Mouse (Mus musculus) intestine, postnatal 0 days (tissue): Measurements from ENCODE around the gene Ccm2. TPM values are rescaled to one million over a fixed set of nuclear protein-coding genes. Genes with fewer than 3 reads are reported as not detected.

ENCODE experiments used
- ATAC-seq: fragments of 200-750 bp; cut with Nextera tagmentation; 2 replicates; pipeline ENCODE4 v1.8.0; 2017; ENCODE audit warnings: mild to moderate bottlenecking, moderate TSS enrichment, moderate library complexity
- H3K27ac ChIP-seq: fragments of 300-500 bp; sonication (generic); 2 replicates; pipeline ENCODE4 v1.5.1; 2014; ENCODE audit warnings: mild to moderate bottlenecking, low read depth, low read length, moderate library complexity
- H3K27me3 ChIP-seq: fragments of 300-500 bp; sonication (generic); replicated peaks from 2 replicates; pipeline ENCODE4 v1.6.1; 2014; ENCODE audit warnings: low read length, mixed read lengths; ENCODE audit not compliant: control insufficient read depth, insufficient read depth
- H3K36me3 ChIP-seq: fragments of 300-500 bp; sonication (generic); 2 replicates; pipeline ENCODE4 v1.6.1; 2014; ENCODE audit warnings: mild to moderate bottlenecking, moderate library complexity; ENCODE audit not compliant: control insufficient read depth, insufficient read depth
- H3K4me1 ChIP-seq: fragments of 300-500 bp; sonication (generic); replicated peaks from 2 replicates; pipeline ENCODE4 v1.6.1; 2014; ENCODE audit warnings: antibody characterized with exemption, low read length, mixed read lengths; ENCODE audit not compliant: control insufficient read depth, insufficient read depth
- H3K4me2 ChIP-seq: fragments of 300-500 bp; sonication (generic); replicated peaks from 2 replicates; pipeline ENCODE4 v1.6.1; 2014; ENCODE audit warnings: low read depth, mild to moderate bottlenecking, moderate library complexity
- H3K4me3 ChIP-seq: fragments of 300-500 bp; sonication (generic); 2 replicates; pipeline ENCODE4 v1.5.1; 2014; ENCODE audit warnings: low read depth, low read length
- H3K9ac ChIP-seq: fragments of 300-500 bp; sonication (generic); 2 replicates; pipeline ENCODE4 v1.6.1; 2014; ENCODE audit warnings: mild to moderate bottlenecking, low read depth, low read length
- H3K9me3 ChIP-seq: fragments of 300-500 bp; sonication (generic); 2 replicates; pipeline ENCODE4 v1.6.1; 2016; ENCODE audit warnings: mixed run types; ENCODE audit not compliant: control insufficient read depth
- CTCF ChIP-seq: sonication (generic); IDR thresholded peaks from 2 replicates; pipeline ENCODE4 v1.5.1; 2016; ENCODE audit warnings: low read depth, mild to moderate bottlenecking, control low read depth, antibody characterized with exemption, moderate library complexity
- WGBS: fragments of 180-500 bp; shearing (Covaris S2); extraction: QIAGEN DNeasy Blood & Tissue Kit; methylation state at CpG from one replicate; pipeline ENCODE4 v1.1.7; 2014; 5-methylcytosine and 5-hydroxymethylcytosine counted together
- polyA plus RNA-seq: library from polyadenylated mRNA; unstranded; fragments of >200 nt; fragmentation: Nextera tagmentation; extraction: Ambion mirVana; gene quantifications from 2 replicates; pipeline ENCODE4 v1.2.1, GENCODE M21; 2015

Gene Ccm2
- polyA plus RNA-seq, 1 experiment from 2014 or later, result 37.2 TPM

GRCm38 (mm10) chr11:6585748-6586147 is 39.1 kb downstream of the Ccm2 start:
- H3K9me3 ChIP-seq, result no peaks in the 10 kb centered on the region
- no peak for TF ChIP-seq CTCF
- WGBS, result 90% methylated on average over 8 of the region's 8 CpGs
- H3K4me2 ChIP-seq, result no peak overlapping the region
- no peak overlapping the region for H3K27ac ChIP-seq
- no peaks in the 10 kb centered on the region for H3K27me3 ChIP-seq
- no peak for ATAC-seq
- H3K9ac ChIP-seq, result no peak overlapping the region
- no peak overlapping the region for H3K4me3 ChIP-seq
- no peaks in the 10 kb centered on the region for H3K4me1 ChIP-seq
- peaks cover 41% of the 10 kb centered on the region for H3K36me3 ChIP-seq

GRCm38 (mm10) chr11:6586660-6587059 is 40.0 kb downstream of the Ccm2 start:
- H3K27ac ChIP-seq, result no peak overlapping the region
- TF ChIP-seq CTCF, result peak; percentile 45
- H3K4me2 ChIP-seq, result no peak overlapping the region
- no peak for ATAC-seq
- no peaks in the 10 kb centered on the region for H3K4me1 ChIP-seq
- no peaks in the 10 kb centered on the region for H3K27me3 ChIP-seq
- H3K4me3 ChIP-seq, result no peak overlapping the region
- no peaks in the 10 kb centered on the region for H3K9me3 ChIP-seq
- peaks cover 50% of the 10 kb centered on the region for H3K36me3 ChIP-seq
- no peak overlapping the region for H3K9ac ChIP-seq
- 78% methylated on average over 3 of the region's 3 CpGs for WGBS

GRCm38 (mm10) chr11:6587249-6587940 is 40.7 kb downstream of the Ccm2 start:
- H3K9ac ChIP-seq, result no peak overlapping the region
- WGBS, result 73% methylated on average over 7 of the region's 7 CpGs
- H3K27ac ChIP-seq, result no peak overlapping the region
- TF ChIP-seq CTCF, result no peak
- no peaks in the 10 kb centered on the region for H3K4me1 ChIP-seq
- H3K4me3 ChIP-seq, result no peak overlapping the region
- H3K27me3 ChIP-seq, result no peaks in the 10 kb centered on the region
- H3K36me3 ChIP-seq, result peaks cover 57% of the 10 kb centered on the region
- peak; percentile 37; the same call in 1 of the 2 replicates for ATAC-seq
- H3K9me3 ChIP-seq, result no peaks in the 10 kb centered on the region
- H3K4me2 ChIP-seq, result no peak overlapping the region

- Histone ChIP-seq H3K36me3 (peaks cover 66% of the 10 kb centered on the region), H3K27ac (no peak overlapping the region), H3K4me3 (no peak overlapping the region), H3K9me3 (no peaks in the 10 kb centered on the region), H3K4me2 (no peak overlapping the region), H3K27me3 (no peaks in the 10 kb centered on the region), H3K4me1 (no peaks in the 10 kb centered on the region), H3K9ac (no peak overlapping the region)
- WGBS, result 81% methylated on average over 7 of the region's 7 CpGs
- no peak for TF ChIP-seq CTCF
- no peak for ATAC-seq
Measured at GRCm38 (mm10) chr11:6588295-6588694, 41.6 kb downstream of the Ccm2 start.

GRCm38 (mm10) chr11:6589838-6590237 is 43.2 kb downstream of the Ccm2 start:
- no peak overlapping the region for H3K4me3 ChIP-seq
- H3K4me2 ChIP-seq, result no peak overlapping the region
- peaks cover 76% of the 10 kb centered on the region for H3K36me3 ChIP-seq
- H3K27me3 ChIP-seq, result no peaks in the 10 kb centered on the region
- H3K4me1 ChIP-seq, result no peaks in the 10 kb centered on the region
- H3K27ac ChIP-seq, result no peak overlapping the region
- ATAC-seq, result no peak
- no peaks in the 10 kb centered on the region for H3K9me3 ChIP-seq
- 77% methylated on average over 7 of the region's 7 CpGs for WGBS
- no peak for TF ChIP-seq CTCF
- H3K9ac ChIP-seq, result no peak overlapping the region

GRCm38 (mm10) chr11:6590933-6591675 is 44.4 kb downstream of the Ccm2 start:
- H3K27ac ChIP-seq, result no peak overlapping the region
- peaks cover 74% of the 10 kb centered on the region for H3K36me3 ChIP-seq
- no peaks in the 10 kb centered on the region for H3K9me3 ChIP-seq
- H3K4me1 ChIP-seq, result no peaks in the 10 kb centered on the region
- H3K4me2 ChIP-seq, result no peak overlapping the region
- H3K4me3 ChIP-seq, result no peak overlapping the region
- no peak for ATAC-seq
- TF ChIP-seq CTCF, result no peak
- WGBS, result 89% methylated on average over 10 of the region's 10 CpGs
- no peaks in the 10 kb centered on the region for H3K27me3 ChIP-seq
- H3K9ac ChIP-seq, result no peak overlapping the region
